Mouse (Mus musculus) layer of hippocampus, postnatal 14 days (tissue): ENCODE measurements around the gene Dcdc2c. TPM values are rescaled to one million over a fixed set of nuclear protein-coding genes. Genes with fewer than 3 reads are reported as not detected.

Source experiments
- DNase-seq, 2 experiments: peaks; one replicate each; pipeline ENCODE4 v3.0.0; 2021 to 2022; ENCODE audit warnings: low spot score in 2 of 2, mixed read lengths in 1 of 2
- long read RNA-seq, 2 experiments: library from polyadenylated mRNA; stranded (forward); transcript quantifications; one replicate each; pipeline ENCODE4 v2.0.0; 2021
- total RNA-seq, 2 experiments: library from RNA; stranded (reverse); gene quantifications; 2 replicates each; pipeline ENCODE4 v1.2.3; 2021

Gene Dcdc2c
- total RNA-seq: under 1 TPM; 0.21 to 0.95 TPM
- long read RNA-seq, experiment 1: 0 reads
- long read RNA-seq, experiment 2, partial matches to known transcripts: 0 of 1 reads
- long read RNA-seq, experiment 2, other reads (novel, unspliced or antisense): 1 of 1 reads

DNA sequence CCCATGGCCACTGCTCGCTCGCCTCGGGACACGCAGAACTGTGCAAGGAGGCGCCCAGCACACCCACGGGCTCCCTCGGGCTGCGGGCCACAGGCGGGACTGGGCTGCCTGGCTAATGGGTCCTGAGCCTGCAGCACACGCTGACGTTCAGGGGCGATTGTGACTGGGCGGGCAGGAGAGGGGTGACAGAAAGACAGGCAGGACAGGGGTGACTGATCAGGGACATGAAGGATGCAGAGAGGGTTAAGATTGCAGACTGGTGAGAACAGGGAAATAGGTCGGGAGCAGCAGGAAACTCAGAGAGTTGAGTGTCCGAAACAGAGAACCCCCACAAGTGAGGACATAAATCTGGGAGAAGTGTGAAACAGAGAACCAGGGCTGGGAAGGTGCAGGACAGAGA is at the start of gene Dcdc2c:
Dcdc2c (minus strand) TSS at position 101 of the 400 bp plus-strand sequence.
- no peak for DNase-seq

- no peak for DNase-seq
These were observed 46.4 kb upstream of the Dcdc2c start for GRCm38 (mm10) chr12:28598526-28598991.

DNA sequence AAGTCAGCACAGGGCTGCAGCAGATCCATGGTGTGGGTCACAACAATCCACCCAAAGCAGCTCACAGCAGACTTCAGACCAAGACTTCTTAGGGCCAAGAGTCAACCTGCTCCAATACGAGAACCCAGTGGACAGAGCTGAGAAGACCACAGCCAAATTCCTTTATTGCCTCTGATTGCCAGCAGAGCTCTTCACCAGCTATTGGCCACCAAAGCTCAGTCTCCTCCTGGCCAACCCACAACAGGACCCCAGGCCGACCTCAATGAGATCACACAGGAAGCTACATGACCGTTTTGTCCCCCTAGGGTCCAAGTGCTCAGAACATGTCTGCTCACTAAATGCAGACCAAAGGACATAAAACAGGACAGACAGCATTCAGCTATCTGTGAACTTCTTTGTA is 45.9 kb upstream of the Dcdc2c start:
- no peak for DNase-seq

DNA sequence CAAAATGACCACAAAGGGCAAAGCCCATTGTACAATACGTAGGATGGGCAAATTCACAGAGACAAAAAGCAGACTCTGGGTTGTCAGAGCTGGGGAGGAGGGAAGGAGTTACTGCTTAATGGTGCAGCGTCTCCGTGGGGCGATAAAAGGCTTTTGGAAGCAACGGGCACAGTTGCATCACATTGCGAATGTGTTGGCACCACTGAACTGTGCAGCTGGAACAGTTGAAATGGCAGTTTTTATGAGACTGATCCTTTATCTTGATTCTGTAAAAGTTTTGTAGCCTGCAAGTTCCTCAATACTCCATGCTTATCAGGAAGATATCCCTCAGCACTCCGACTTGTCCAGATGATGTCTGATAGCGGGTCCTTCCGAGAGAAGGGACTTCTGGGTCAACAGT is 45.5 kb upstream of the Dcdc2c start:
- no peak for DNase-seq

GRCm38 (mm10) chr12:28596851-28597250 is 44.7 kb upstream of the Dcdc2c start:
- no peak for DNase-seq

DNA sequence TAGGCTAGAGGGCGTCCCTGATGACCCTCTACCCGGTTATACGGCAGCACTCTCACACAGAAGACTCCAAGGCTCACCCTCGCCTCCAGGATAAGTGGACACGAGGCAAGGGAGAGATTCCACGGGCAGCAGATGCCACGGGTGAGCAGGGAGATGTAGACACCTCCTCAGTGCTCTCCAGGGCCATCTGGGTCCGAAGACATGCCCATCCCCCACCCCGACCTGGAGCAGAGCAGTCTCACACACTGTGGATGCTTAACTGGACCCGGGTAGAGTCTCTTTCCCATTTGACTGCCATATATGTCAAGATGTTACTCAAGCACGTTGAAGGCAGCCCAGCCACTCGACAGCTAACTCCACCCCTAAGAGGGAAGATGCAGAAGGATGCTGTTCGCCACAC is 38.2 kb upstream of the Dcdc2c start:
- no peak for DNase-seq

DNA sequence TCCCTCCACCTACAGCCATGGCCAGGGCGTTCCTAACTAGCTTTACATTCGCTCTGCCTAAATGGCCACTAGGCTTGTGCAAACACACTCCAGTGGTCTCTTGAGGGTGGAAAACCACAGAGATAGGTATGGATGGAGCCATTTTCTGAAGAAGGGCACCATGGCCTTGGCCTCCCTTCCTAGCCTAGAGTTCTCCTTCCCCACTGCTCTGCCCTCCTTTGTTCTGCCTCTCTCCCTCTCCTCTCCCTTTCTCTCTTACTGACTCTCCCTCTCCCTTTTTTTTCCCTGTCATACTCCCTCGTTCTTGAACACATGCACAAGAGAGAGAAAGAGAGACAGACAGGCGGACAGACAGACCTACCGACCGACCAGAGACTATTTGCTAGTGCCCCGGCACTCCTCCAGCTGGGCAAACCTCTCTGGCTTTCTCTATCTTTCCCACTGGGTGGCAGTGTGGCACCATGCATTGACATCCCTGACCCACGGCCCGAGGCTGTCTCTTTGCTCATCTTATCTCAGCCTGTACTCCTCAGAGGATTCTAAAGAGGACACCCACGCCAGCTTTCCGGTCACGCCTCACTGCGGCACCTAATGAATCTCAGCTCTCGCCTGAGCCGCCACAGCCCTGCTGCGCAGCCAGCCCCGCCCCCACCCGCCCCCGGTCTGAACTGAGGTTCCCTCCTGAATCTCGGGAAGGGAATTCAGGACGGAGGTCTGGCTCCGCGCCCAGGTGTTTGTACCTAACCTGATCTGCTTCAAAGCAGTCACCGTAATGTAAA is 37.1 kb upstream of the Dcdc2c start:
- peak; percentile 91 to 94 for DNase-seq

DNA sequence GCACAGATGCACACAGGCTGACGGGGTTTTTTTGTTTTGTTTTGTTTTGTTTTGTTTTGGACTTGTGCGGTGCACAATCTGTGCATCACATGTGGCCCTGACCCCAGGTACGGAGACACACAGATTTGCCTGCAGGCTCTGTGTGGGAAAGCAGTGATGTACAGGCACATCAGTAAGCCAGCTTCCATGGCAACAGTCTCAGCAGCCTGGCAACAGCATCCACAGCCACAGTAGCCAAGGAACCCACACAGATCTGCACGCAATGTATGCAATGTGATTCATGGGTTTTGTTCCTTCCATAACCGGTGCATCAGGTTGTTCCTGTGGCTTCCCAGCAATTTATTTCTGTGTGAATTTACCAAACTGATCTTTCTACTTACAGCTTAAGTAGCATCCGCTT is 35.8 kb upstream of the Dcdc2c start:
- DNase-seq: peak; percentile 65 to 80

- DNase-seq: no peak
These were observed 31.8 kb upstream of the Dcdc2c start for GRCm38 (mm10) chr12:28584036-28584435.

GRCm38 (mm10) chr12:28582423-28582822 is 30.2 kb upstream of the Dcdc2c start, which contains the start of gene Allc:
TSS of gene Allc (minus strand) at chr12:28582523.
- no peak for DNase-seq

DNA sequence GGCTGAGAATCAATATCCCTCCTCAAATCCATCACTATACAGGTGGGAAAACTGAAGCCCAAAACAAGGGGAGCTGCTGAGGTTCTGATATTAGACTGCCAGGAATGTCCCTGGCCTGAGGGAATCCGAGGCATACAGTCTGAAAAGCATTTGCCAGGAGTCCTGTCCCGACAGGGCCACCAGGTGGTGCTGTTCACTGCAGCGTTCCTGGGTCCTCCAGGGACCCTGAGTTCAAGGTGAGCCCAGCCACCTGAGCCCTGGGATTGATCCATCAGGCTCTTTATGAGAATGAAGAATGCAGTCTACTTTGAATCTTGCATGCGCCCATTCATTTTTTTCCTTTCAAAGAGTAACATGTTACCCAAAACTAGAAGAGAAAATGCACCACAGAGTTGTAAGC is 26.9 kb upstream of the Dcdc2c start:
- DNase-seq: no peak

GRCm38 (mm10) chr12:28578147-28578546 is 25.9 kb upstream of the Dcdc2c start:
- DNase-seq: no peak

- DNase-seq: no peak
These were observed 23.3 kb upstream of the Dcdc2c start for GRCm38 (mm10) chr12:28575366-28576070.

- no peak for DNase-seq
These were observed 20.0 kb upstream of the Dcdc2c start for GRCm38 (mm10) chr12:28572241-28572640.

GRCm38 (mm10) chr12:28551775-28552174 is 424 bp downstream of the Dcdc2c start:
- no peak for DNase-seq

DNA sequence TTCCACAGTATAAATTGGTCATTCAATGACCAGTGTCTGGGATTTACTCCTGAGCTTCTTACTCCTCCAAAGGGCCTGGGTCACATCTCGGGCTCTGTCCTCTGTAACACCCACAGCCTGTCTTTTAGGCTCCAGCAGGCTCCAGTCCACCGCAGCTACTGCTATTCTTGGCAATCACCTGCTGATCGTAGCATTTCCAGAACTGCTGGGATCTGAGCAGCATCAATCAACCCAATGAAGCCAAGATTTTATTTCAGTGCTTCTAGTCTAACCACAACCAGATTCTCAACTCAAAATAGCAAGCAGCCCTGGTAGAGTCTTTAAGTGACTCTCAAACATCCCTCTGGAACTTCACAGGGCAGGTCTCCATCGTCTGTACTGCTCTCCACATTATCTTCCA is 3.3 kb downstream of the Dcdc2c start:
- DNase-seq: no peak

GRCm38 (mm10) chr12:28514264-28514775 is 37.9 kb downstream of the Dcdc2c start:
- DNase-seq: no peak

- no peak for DNase-seq
These were observed 42.4 kb downstream of the Dcdc2c start for GRCm38 (mm10) chr12:28509699-28510280.

GRCm38 (mm10) chr12:28494289-28494688 is 57.9 kb downstream of the Dcdc2c start:
- DNase-seq: no peak

DNA sequence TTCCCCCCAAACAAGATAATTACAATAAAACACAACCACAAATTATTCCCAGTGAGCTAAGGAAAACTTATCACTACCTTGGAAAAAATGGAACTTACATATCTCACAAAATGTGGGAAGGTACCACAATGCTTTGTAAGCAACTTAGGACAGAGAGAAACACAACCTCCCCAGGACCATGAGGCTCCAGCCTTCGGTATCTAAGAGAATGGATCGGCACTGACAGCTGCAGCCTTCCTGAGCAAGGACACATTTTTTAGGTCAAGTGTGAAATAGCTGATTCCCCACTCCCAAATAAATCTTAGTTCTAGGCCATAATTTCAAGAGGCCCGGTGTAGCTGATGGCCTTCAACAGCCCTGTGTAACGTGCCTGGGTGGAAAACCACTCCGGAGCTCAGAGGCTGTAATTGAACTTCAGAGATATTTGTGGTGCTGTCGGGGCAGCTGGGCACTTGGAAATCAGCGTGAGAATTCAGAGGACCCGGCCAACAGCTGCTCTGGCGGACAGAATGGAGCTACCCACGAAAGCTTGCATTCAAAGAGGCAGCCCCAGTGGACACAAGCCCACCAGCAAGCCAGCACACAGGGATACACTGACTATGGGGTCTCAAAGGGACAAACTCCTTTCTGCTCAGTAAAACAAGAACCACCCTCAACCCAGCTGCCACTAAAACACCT is 69.6 kb downstream of the Dcdc2c start:
- DNase-seq: no peak

DNA sequence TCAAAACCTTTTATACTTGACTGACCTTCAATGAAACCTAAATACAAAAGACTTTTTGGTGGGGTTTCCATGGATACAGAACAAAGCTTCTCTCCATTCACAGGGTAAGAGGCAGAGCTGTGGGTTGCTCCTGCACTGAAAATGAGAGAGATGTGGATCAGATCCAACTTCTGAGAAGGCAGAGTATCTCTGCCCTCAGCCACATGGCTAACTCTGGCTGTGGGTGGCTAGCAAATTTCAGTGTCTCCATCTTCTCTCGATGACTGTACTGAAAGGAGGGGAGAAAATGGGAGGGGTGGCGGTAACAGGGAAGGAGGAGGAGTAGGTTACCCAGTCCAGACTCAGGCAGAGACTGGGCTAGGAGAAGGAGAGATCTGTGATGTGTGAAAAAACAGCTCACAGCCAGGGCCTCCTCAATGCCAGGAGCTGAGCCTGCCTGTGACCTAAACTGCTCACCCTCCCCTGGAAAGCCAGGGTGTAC is 91.2 kb downstream of the Dcdc2c start:
- peak in 1 of 2 experiments; percentile 24 for DNase-seq
